8 mouse cellular contexts compared by ENCODE assay signal in the genomic region with DNA sequence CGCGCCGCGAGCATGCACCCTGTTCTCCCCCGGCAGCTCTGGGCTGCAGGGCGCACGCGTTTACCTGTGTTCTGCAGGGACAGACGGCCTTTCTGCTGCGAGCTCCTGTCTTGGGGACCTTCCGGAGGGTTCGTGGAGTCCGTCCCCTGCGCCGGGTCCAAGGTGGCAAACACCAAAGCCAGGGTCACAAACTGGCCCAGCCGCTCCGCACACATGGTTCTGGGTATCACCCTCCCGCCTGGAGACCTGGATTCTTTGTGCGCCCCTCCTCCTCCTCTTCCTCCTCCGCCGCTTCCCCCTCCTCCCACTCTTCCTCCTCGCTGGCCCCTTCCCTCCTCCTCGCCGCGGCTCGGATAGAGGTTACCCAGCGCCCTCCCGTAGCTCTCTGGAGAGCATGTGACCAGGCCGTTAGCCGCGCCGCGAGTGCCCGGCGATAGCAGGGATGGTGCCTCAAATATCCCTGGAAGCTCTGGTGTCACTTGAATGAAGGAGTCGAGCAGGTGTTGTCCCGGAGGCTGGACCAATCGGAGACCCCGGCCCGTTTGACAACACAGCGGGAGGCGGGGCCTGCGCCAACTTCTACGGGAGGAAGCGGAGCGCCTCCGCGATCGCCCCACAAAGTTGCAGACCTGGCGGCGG. TPM values are rescaled to one million over a fixed set of nuclear protein-coding genes. Genes with fewer than 3 reads are reported as not detected.
DNase-seq lines count a peak whose midpoint lies in the region; ATAC-seq and TF ChIP-seq lines count a peak whose summit lies in the region.

TSS of gene Stc2 (minus strand) at position 427 of the 639 bp plus-strand sequence.

- no peaks in the 10 kb centered on the region for H3K36me3 ChIP-seq in hindbrain, embryonic 12.5 days

- no peaks in the 10 kb centered on the region for H3K4me1 ChIP-seq in bone marrow macrophage, adult 2 months (ENCODE audit: control insufficient read depth, insufficient read depth, low read length)
- peaks cover 26% of the 10 kb centered on the region for H3K4me1 ChIP-seq in hindbrain, embryonic 12.5 days

- no peaks in the 10 kb centered on the region for H3K9me3 ChIP-seq in hindbrain, embryonic 12.5 days (replicated peaks)

- peak within 1 kb of the TSS; percentile 21 for H3K4me3 ChIP-seq in bone marrow macrophage, adult 2 months (ENCODE audit: insufficient read depth, low read length)
- H3K4me3 ChIP-seq in hindbrain, embryonic 12.5 days: peak within 1 kb of the TSS; percentile 57

- peaks cover 49% of the 10 kb centered on the region for H3K27me3 ChIP-seq in hindbrain, embryonic 12.5 days

- TF ChIP-seq CTCF in bone marrow macrophage, adult 2 months (IDR thresholded peaks at IDR 0.05; ENCODE audit: low read depth, low read length): no peak

- peak; percentile 94 for DNase-seq in MN1 (ENCODE audit: low spot score)
- peak; percentile 27 to 35 for DNase-seq in frontal cortex, postnatal 14 days (ENCODE audit: low spot score in 2 of 2)
- peak; percentile 49 to 57 for DNase-seq in layer of hippocampus, postnatal 25 days (ENCODE audit: extremely low spot score in 1 of 2, low spot score in 1 of 2)
- DNase-seq in lung, postnatal 25 days (ENCODE audit: low spot score): peak; percentile 33
- DNase-seq in right cerebral cortex, postnatal 14 days: peak; percentile 66
- DNase-seq in B cell, adult 2 months: no peak

- ATAC-seq in hindbrain, embryonic 12.5 days (ENCODE audit: low FRiP score): peak; percentile 87

- H3K9ac ChIP-seq in hindbrain, embryonic 12.5 days: peak within 1 kb of the TSS; percentile 56

- TF ChIP-seq POLR2A in bone marrow macrophage, adult 2 months (IDR thresholded peaks at IDR 0.05; ENCODE audit: borderline replicate concordance, low read depth, low read length): no peak

- no peak within 1 kb of the TSS for H3K27ac ChIP-seq in bone marrow macrophage, adult 2 months (ENCODE audit: insufficient read depth, low read depth, low read length)
- H3K27ac ChIP-seq in hindbrain, embryonic 12.5 days: no peak within 1 kb of the TSS

- under 1% methylated on average over 49 of the region's 51 CpGs for WGBS in hindbrain, embryonic 12.5 days

- peak within 1 kb of the TSS; percentile 99 for H3K4me2 ChIP-seq in hindbrain, embryonic 12.5 days (replicated peaks)

RNA-seq across cellular contexts. Expression of gene Stc2, which starts in this region (rescaled TPM):
- polyA plus RNA-seq in bone marrow macrophage, adult 2 months (2012; ENCODE audit: insufficient read depth, insufficient read length, missing spikeins): not detected in 2 replicates
- 0.77 and 1.0 TPM in 2 replicates for polyA plus RNA-seq in hindbrain, embryonic 12.5 days (2016; fragmentation: Nextera tagmentation; extraction: Ambion mirVana)
- 1 to 10 TPM; 4.7 to 4.9 TPM for total RNA-seq in layer of hippocampus, postnatal 25 days (2021)

Comparison
In these comparisons a context has a peak if more than half of its experiments do, and no peak if none do; other contexts are left out.
1. DNase-seq: peak in MN1 (single experiment), frontal cortex, postnatal 14 days (2 of 2), layer of hippocampus, postnatal 25 days (2 of 2), lung, postnatal 25 days (single experiment) and right cerebral cortex, postnatal 14 days (single experiment); none in B cell, adult 2 months (0 of 2).